Mouse (Mus musculus) thymus, postnatal 10 days (tissue): ENCODE measurements around the gene Rrm2.
"Not testable (repeated sequence)": the region's sequence is repeated elsewhere in the genome, so short reads cannot be mapped to it uniquely, and the experiment has no call there.

Source experiments
- DNase-seq, 2 experiments: peaks; one replicate each; pipeline ENCODE4 v3.0.0; 2021; ENCODE audit warnings: low spot score in 2 of 2

Gene Rrm2

DNA sequence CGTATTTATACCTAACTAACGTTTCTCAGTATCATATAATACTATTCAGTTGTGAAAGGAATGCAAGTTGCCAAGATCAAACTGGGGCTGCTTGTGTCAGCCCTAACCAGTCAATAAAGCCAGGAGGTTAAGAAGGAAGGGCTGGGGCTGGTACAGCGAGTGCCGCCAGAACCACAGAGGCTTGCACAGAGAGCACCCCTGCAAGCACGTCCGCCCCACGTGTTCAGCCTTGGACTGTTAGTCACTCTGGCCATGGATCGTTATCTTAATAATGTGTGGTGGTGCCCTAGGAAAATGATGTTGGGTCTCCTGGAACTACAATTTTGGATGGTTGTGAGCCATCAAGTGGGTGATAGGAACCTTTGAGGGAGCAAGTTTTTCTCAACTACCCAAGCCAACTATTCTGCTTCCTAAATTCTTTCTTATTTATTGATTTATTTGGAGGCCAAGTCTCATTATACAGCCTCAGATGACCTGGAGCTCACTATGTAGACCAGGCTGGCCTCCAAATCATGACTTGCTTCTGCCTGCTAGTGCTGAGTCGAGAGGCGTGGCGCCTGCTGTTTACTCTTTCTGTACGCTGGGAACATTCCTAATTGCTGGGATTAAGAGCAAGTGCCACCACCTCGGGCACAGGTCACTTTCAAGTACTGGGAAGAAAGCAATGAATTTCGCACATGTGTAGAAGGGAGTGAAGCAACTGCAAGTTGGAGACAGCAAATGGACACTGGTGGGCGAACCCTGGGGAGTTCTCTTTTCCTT lies 2.4 kb upstream of the Rrm2 start:
- no peak for DNase-seq

DNA sequence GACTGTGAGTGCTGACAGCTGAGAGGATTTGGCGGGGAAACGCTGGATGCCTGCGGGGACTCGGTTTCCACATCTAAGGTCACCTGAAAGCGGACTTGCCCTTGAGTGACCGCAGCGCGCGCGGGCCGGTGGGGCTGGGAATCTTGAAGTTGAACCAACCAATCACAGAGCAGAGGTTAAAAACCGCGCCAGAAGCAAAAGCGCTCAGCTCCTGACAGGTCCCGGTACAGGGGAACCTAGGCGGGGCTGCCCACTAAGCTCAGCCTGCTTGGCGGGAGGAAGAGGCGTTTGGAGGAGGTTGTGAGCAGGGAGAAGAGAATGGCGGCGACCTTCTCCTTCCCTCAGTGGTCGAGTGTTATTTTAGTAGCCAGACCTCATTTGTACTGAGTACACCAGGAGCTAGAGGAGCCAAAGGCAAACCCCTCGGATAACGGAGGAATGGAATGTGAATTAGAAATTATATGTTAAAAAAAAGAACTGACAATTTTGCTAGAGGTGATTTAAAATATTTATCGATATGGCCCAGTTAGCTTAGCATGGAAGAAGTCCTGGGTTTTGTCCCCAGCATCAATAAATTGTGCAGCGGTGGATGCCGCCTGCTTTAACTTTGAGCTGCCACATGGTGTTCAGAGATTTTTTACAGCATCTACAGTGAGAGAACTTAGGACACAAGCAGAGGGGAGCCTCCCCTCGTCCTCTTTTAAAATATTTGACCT lies 1.1 kb upstream of the Rrm2 start:
- DNase-seq = peak; percentile 59 to 70

DNA sequence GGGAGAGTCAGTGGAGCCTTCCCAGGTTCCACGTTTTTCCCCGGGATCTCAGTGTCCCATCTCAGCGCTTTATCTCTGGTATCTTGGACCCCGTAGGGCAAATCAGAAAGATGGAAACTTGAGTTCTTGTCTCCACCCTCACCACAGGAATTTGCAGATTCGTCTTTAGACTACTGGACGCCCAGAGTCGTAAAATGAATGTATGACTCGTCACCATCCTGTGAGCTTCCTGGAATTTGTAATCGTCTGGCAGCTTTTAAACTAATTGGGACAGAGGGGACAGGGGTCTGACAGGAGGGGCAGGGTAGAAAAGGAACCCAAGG lies 600 bp upstream of the Rrm2 start:
- no peak for DNase-seq

DNA sequence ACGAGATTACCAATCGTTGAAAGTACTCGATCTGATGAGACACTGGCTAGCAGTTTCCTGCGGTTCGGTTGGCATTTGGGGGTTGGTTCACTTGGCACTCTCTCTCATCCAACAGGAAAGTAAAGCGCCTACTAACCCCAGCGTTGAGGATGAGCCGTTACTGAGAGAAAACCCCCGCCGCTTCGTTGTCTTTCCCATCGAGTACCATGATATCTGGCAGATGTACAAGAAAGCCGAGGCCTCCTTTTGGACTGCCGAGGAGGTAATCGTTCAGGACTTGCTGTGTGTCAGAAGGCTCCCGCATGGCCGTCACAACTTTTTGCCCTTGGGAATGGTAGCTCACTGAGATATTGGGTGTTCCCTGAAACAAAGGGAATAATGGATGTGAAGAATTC lies 780 bp downstream of the Rrm2 start:
- DNase-seq = peak in 1 of 2 experiments; percentile 20

DNA sequence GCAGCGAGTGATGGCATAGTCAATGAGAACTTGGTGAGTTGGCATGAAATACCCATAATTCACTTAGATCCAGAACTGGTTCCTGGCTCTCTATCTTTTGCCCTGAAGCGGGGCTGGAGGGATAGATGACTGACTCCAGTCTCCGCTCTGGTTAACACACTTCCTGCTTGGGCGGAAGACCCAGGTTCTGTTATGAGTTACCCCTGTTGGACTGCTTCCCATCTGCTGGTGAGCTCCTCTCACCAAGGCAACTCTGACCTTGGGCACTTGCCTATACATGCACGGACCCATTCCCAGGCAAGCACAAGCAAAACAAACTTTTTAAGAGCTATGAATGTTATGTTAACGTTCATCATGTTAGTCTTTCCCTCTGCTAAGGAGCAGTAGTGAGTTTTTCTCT lies 1.4 kb downstream of the Rrm2 start:
- peak in 1 of 2 experiments; percentile 25 for DNase-seq

DNA sequence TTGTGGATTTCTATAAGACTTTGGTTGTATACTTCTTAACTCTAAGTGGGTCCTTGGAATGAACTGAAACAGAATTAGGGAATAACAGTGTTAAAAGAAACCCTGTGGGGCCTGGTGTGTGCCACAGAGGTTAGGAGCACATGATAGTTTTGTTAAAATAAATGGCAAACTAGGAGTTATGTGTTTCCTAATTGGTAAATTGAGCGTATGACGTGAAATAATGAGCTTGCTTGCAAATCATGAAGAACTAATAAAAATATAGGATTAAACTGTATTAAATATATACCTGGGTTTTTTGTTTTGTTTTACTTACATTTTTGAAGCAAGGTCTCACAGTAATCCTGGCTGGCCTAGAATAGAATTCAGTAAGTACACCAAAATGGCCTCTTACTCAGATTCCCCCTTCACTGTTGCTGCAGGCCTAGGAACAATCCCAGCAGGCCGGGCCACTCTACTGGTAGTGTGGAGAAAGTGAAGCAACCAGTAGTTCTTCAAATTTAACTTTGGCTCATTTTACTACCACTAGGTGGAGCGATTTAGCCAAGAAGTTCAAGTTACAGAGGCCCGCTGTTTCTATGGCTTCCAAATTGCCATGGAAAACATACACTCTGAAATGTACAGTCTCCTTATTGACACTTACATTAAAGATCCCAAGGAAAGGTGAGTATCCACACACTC lies 1.9 kb downstream of the Rrm2 start:
- DNase-seq = peak; percentile 27 to 68

DNA sequence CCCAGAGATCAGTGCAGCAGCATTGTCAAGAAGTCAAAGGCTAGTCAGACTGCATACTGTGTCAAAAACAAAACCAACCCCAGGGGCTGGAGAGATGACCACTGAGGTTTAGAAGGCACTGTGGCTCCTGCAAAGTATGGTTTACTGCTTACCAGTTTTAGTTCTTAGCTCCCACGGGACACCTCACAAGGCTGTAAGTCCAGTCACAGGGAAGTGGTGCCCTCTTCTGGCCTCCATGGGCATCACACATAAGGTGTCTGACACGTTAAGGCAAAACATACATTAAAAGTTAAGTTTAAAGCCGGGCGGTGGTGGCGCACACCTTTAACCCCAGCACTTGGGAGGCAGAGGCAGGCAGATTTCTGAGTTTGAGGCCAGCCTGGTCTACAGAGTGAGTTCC lies 2.6 kb downstream of the Rrm2 start:
- no peak for DNase-seq

DNA sequence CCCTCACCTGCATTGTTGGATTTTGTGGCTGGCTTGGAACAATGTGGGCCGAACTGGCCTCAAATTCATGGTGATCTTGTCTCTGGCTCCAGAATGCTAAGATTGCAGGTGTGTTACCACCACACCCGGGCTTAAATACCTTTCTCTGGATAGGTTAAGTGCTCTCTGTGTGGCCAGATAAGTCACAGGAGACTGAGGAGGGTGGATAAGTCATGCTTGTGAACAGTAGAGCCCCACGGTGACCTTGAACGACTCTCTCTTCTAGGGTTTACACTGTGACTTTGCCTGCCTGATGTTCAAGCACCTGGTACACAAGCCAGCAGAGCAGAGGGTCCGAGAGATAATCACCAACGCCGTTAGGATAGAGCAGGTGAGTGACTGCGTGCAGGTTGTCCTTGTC lies 4.4 kb downstream of the Rrm2 start:
- no peak for DNase-seq

DNA sequence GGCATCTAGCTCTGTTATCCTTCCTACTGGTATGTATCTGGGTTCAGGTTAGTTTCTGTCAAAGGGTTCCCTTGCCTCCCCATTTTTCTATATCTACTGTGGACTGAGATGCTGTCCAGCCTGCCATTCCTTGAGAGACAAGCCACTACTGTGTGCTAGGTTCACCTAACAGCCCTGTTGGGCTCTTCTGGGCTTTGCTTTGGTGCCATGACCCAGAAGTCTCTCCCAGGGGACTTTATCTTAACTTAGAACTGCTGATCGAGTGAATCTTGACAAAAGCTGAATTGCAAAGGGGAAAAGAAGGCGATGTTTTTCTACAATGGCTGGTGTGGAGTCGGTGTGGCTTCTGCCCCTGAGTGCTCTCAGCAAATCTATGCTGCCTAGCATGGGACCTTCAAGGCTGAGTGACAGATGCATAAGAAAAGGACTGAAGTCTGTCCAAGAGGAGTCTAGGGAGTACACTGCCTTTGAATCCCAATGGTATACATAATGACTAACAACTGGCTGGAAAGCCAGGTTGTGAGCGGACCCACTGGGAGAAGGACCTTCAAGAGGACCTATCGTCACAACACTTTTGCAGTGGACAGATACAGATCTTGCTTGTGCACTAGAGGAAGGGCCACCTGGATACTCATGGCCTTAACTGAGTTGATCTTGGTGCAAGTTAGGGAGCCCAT lies 6.7 kb downstream of the Rrm2 start:
- no peak for DNase-seq

DNA sequence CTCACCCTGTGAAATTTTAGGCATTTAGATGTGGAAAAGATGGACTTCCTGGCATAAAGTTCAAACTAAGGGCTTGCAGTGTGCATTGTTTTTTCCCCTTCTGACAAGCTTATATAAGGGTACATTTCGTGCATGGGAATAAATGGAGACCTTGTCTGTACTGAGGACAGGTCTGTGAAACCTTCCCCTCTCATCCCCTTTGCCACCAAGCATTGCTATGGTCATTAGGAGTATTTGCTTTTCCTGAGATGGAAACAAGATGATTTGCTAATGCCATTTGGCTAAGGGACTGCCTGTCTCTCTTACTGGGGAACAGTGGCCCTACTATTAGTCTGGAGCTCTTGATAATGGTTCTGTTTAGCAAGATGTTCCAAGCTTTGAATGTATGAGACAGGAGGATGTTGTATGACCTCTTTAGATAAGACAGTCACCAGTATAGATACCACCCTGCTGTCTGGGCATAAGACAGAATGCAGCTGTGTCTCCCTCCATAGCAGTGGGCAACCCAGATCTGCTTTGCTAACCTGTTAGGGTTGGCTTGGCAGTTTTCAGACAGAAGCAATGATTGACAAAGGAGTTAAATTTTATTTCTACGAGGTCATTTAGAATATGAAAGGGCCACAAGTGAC lies 7.3 kb downstream of the Rrm2 start:
- DNase-seq = no peak

DNA sequence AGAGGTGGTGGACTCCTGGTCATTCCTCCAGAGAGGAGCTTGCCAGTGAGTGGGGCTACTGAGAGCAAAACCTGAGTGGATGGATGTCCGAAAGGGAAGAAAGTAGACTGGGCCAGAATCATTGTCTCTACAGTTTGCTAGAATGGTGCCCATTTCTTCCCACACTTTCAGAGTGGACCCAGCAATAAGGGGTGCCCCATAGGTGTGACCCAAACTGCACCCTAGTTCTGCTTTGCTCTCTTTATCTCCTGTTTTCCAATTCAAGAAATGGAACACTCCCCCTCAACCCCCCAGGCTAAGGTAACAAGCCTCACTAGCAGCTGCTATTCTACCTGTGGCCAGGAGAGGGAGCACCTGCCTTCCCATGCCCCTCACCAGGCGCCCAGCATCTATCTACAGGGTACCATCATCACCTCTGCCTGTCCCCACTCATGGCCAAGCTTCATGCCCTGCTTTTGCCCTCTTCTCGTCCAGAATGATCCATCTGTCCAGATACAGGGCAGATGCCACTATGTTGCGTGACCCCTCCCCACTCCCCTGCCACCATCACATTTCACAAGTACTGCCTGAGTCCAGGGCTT lies 8.8 kb downstream of the Rrm2 start:
- DNase-seq = peak in 1 of 2 experiments; percentile 39

DNA sequence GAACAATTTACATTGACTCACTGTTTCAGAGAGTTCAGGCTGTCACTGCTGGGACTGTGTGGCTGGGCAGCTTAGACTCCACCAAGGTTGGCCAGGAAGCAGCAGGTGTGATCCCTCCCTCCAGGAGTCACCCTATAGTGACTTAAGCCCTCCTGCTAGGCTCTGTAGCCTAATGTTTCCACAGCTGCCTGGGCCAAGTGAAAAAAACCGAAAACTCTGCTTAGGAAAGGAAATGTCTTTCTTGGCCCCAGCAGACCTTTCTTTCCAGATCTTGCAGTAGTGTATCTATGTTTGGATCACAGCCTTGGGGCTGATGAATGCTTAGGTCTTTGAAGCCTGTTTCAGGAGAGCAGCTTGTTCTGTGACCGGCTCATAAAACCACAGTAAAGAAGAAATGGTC lies 15.4 kb downstream of the Rrm2 start:
- no peak for DNase-seq

DNA sequence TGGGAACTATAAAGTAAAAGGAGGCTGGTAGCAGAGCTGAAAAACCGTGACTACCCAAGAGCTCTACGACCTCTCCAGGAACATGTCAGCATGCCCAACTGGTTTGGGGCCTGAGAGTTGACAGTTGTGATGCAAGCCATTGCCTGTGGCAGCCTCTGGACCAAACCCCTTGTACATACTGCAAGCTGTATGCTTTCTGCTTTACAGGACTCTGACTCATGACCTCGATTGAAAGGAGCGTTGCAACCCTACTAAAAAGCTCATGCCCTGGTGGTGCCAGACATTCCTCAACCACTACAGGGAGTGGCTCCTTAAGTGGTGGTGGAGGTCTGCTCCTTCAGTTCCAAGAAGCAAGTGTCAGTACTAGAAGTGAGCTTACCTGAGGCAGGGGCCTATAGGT lies 15.8 kb downstream of the Rrm2 start:
- DNase-seq = no peak

DNA sequence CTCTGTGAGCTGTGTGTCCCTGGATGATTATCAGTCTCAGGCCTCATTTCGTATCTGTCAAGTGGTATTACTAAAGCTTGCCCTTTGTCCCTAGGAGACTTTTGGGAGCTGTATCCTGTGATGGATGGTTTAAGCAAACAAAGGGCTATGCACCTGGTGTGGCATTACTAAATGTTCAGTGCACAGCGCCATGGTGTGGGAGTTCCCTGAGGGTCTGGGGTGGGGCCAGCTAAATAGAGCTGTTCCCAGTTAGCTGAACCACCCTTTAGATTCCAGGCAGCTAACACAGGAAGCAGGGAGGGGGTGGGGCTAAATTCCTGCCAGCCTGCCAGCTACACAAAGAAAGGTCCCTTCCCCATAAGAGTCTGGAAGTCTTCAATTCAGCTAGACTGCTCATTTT lies 16.3 kb downstream of the Rrm2 start:
- DNase-seq = no peak

DNA sequence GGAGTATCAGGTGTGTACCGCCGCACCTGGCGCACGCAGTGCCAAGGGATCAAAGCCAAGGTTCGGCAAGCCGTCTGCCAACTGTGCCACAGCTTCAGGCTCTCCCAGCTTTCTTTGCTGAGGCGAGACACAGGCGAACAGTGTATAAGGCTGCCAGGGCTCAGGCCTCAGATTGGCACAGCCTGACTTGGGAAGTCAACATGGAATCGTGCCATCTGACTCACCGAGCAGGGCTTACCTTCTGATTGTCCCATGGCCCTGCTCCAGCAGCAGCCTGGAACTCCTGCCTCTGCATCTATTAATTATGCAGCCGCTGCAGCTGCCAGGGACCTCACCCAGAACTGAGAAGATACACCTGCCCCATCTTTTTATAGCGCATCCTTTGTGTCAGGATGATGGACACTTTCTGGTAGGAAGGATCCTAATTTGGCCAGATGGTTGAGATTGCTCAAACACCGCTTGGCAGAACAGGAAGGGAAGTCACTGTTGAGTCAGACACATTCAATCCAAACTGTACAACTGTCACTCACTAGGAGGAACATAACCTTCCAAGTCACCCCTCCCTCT lies 26.9 kb downstream of the Rrm2 start:
- no peak for DNase-seq

DNA sequence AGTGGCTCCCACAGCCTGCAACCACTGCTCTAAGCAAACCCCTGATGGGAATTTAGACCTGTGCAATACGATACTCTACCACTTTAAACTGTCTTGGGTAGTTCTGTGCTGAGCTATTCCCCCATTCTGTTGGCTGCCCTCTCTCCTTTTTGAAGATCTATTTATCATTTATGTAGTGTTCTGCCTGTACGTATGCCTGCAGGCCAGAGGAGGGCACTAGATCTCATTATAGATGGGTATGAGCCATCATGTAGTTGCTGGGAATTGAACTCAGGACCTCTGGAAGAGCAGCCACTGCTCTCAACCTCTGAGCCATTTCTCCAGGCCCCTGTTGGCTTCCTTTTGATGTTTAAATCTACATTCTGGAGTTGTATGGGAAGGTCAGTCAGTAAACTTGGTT lies 28.9 kb downstream of the Rrm2 start:
- DNase-seq = no peak

DNA sequence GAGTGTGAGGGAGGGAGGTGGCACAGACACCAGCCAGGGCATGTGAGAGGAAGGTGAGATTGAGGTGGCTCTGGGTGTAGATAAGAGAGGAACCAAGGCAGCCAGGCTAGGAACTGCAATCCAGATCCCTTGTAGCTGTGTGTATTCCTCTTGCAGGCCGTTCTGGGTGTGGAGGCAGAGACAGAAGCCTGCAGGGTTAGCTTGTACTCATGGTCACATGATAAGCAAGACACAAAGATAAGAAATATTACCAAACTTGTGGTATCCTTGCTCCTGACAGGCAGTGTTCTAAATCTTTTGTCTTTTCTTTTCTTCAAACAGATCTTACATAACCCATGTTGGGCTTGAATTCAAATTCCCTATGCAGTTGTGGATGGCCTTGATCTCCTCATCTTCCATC lies 31.9 kb downstream of the Rrm2 start:
- no peak for DNase-seq

DNA sequence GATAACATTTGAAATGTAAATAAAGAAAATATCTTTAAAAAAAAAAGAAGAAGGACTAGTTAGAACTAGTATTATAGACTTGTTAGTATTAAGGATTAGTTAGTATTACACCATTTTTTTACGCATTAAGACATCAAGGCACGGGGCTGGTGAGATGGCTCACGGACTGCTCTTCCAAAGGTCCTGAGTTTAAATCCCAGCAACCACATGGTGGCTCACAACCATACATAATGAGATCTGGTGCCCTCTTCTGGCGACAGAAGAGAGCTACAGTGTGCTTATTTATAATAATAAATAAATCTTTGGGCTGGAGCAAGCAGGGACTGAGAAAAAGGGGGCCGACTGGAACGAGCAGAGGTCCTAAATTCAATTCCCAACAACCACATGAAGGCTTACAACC lies 33.5 kb downstream of the Rrm2 start:
- DNase-seq = not testable (repeated sequence)

DNA sequence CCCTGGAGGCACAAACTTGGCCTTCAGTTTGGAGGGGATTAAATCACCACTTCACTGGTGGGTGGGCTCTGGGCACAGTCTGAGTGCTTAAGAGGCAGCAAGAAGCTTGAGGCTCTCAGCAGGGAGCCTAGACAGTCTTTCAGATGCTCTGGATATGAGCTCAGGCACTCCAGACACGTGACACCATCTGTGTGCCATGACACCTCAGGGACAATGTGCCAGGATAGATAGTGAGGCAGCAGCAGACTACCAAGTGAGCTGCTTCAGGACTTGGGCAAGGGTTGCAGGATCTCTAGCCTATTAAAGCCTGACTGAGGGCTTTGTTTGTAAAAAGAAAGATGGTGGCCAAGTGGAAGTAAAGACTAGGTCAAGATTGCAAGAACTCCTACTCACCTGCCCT lies 36.3 kb downstream of the Rrm2 start:
- no peak for DNase-seq

DNA sequence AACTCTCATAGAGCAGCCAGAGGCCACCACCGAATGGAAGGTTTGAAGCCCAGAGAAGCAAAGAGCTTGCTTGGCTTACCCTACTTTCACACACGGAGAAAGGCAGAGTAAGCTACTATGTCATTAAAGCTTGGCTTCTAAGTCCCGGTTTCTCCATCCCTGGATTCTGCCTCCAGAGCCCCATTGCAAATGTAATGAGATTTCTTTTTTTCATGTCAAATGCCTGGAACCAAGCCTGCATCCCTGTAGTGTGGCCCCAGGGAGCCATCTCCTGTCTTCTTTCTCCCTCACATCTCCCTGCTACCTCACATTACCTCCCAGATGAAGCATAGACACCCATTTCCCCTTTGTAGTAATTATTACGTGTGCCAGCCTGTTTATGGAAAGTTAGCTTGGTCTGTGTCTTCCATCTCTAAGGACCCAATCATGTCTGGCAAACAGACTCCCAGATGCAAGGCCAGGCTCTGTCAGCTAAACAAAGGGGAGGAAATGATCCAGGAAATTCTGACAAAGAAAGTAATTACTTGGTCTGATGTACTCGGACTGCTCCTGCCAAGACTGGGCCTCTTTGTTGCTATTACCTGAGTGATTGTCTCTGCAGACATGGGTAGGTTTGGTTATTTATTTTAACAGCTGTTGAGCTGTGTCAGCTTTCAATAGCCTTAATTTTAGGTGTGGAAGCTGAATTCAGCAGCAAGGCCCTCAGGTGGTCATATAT lies 38.7 kb downstream of the Rrm2 start:
- DNase-seq = no peak

DNA sequence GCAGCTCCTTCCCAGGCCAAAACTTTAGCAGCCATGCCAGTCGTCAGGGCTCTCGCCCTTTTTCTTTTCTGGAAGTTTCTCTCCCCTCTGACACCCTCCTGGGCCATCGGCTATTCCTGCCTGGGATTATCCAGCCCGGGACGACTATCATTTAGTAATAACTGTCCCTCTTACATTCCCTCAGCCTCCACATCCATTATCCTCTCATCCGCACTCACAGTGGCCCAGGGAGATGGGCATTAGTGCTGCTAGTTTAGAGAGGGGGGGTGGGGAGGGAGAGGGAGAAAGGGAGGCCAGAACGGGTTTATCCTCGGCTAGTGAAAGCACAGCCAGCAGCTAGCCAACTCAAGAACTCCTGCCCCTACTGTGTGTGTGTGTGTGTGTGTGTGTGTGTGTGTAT lies 39.3 kb downstream of the Rrm2 start:
- DNase-seq = no peak
